12 mouse cellular contexts compared by ENCODE assay signal in genomic region chr6:51658360-51658759, GRCm38 (mm10).
A peak's percentile ranks its signal among the peaks of the same experiment; 100 is the strongest.
DNase-seq lines count a peak whose midpoint lies in the region; ATAC-seq and TF ChIP-seq lines count a peak whose summit lies in the region.
"Had no signal": no experiment of that assay in that cellular context is flagged by ENCODE, and none has a peak within 500 bp of the region (broad histone marks: within the 10 kb centered on the region; RNA-seq: fewer than 3 reads in every experiment).

No protein-coding gene starts in this region.

- TF ChIP-seq POLR2A in cerebellum, adult 2 months (IDR thresholded peaks at IDR 0.05; ENCODE audit: borderline replicate concordance, insufficient read depth, low read length) = no peak

- TF ChIP-seq CTCF in cerebellum, adult 2 months (IDR thresholded peaks at IDR 0.05; ENCODE audit: borderline replicate concordance, insufficient read depth, low read depth, low read length) = no peak

- no peak for ATAC-seq in kidney, embryonic 15.5 days (replicated peaks; ENCODE audit: low FRiP score)
- ATAC-seq in forebrain, embryonic 14.5 days = no peak
- ATAC-seq in limb, embryonic 12.5 days (ENCODE audit: insufficient number of reproducible peaks, insufficient read depth, low FRiP score, low TSS enrichment, low read depth) = no peak
- peak; percentile 2; the same call in 1 of the 2 replicates for ATAC-seq in neural tube, embryonic 12.5 days (ENCODE audit: low FRiP score, low read depth)

- 18% methylated on average over 8 of the region's 8 CpGs for WGBS in kidney, embryonic 15.5 days
- WGBS in forebrain, embryonic 14.5 days = 15% methylated on average over 8 of the region's 8 CpGs
- 20% methylated on average over 8 of the region's 8 CpGs for WGBS in limb, embryonic 12.5 days
- 7% methylated on average over 8 of the region's 8 CpGs for WGBS in neural tube, embryonic 12.5 days
- 62% methylated on average over 8 of the region's 8 CpGs for whole genome bisulfite sequencing in cerebellum, adult 2 months

- 0 out of 2 replicates have a peak overlapping the region, but pooled peaks have one; percentile 7 for H3K4me2 ChIP-seq in kidney, embryonic 15.5 days
- no peak overlapping the region for H3K4me2 ChIP-seq in forebrain, embryonic 14.5 days (ENCODE audit: low read length)
- peak overlapping the region; percentile 33 for H3K4me2 ChIP-seq in limb, embryonic 12.5 days
- H3K4me2 ChIP-seq in neural tube, embryonic 12.5 days (replicated peaks) = peak overlapping the region; percentile 25
- H3K4me2 ChIP-seq: embryonic facial prominence, embryonic 13.5 days had no signal

- peaks cover 12% of the 10 kb centered on the region for H3K4me1 ChIP-seq in kidney, embryonic 15.5 days
- H3K4me1 ChIP-seq in forebrain, embryonic 14.5 days (ENCODE audit: control insufficient read depth, insufficient read depth, low read length) = peaks cover 17% of the 10 kb centered on the region; the same call in 1 of the 2 replicates
- peaks cover 17% of the 10 kb centered on the region for H3K4me1 ChIP-seq in limb, embryonic 12.5 days (replicated peaks)
- H3K4me1 ChIP-seq in neural tube, embryonic 12.5 days = peaks cover 35% of the 10 kb centered on the region
- H3K4me1 ChIP-seq in cerebellum, adult 2 months (ENCODE audit: control insufficient read depth, insufficient read depth, low read length) = no peaks in the 10 kb centered on the region

- no peaks in the 10 kb centered on the region for H3K27me3 ChIP-seq in kidney, embryonic 15.5 days
- H3K27me3 ChIP-seq in forebrain, embryonic 14.5 days (replicated peaks; ENCODE audit: control insufficient read depth, insufficient read depth, low read length) = no peaks in the 10 kb centered on the region
- no peaks in the 10 kb centered on the region for H3K27me3 ChIP-seq in limb, embryonic 12.5 days
- no peaks in the 10 kb centered on the region for H3K27me3 ChIP-seq in neural tube, embryonic 12.5 days (replicated peaks)
- H3K27me3 ChIP-seq in cerebellum, adult 2 months (ENCODE audit: control insufficient read depth, insufficient read depth, low read length) = no peaks in the 10 kb centered on the region
- H3K27me3 ChIP-seq: embryonic facial prominence, embryonic 13.5 days had no signal

- DNase-seq in kidney, postnatal 25 days = no peak
- peak; percentile 39 for DNase-seq in forebrain, embryonic 14.5 days (ENCODE audit: low spot score)
- no peak for DNase-seq in cerebellum, adult 2 months
- DNase-seq in thymus, postnatal 25 days = no peak
- no peak for DNase-seq in lung, postnatal 10 days
- DNase-seq: B cell, adult 2 months; gastrocnemius, adult 2 months had no signal

- H3K4me3 ChIP-seq in kidney, embryonic 15.5 days (replicated peaks) = no peak overlapping the region
- H3K4me3 ChIP-seq in forebrain, embryonic 14.5 days (ENCODE audit: low read depth, low read length) = no peak overlapping the region
- H3K4me3 ChIP-seq in limb, embryonic 12.5 days (replicated peaks) = no peak overlapping the region
- H3K4me3 ChIP-seq in neural tube, embryonic 12.5 days = no peak overlapping the region
- H3K4me3 ChIP-seq in cerebellum, adult 2 months (replicated peaks; ENCODE audit: insufficient read depth, low read depth, low read length) = no peak overlapping the region
- H3K4me3 ChIP-seq: embryonic facial prominence, embryonic 13.5 days; gastrocnemius, adult 2 months had no signal

- H3K9me3 ChIP-seq in kidney, embryonic 15.5 days (replicated peaks) = no peaks in the 10 kb centered on the region
- H3K9me3 ChIP-seq in forebrain, embryonic 14.5 days (replicated peaks; ENCODE audit: control insufficient read depth, low read length) = no peaks in the 10 kb centered on the region
- H3K9me3 ChIP-seq in limb, embryonic 12.5 days = no peaks in the 10 kb centered on the region
- H3K9me3 ChIP-seq in neural tube, embryonic 12.5 days = no peaks in the 10 kb centered on the region

- peak overlapping the region; percentile 32; the same call in 1 of the 2 replicates for H3K27ac ChIP-seq in kidney, embryonic 15.5 days
- H3K27ac ChIP-seq in forebrain, embryonic 14.5 days (ENCODE audit: low read depth, low read length) = peak overlapping the region; percentile 58; the same call in 1 of the 2 replicates
- peak overlapping the region; percentile 62 for H3K27ac ChIP-seq in limb, embryonic 12.5 days
- peak overlapping the region; percentile 42 for H3K27ac ChIP-seq in neural tube, embryonic 12.5 days
- no peak overlapping the region for H3K27ac ChIP-seq in cerebellum, adult 2 months (ENCODE audit: insufficient read depth, low read length)
- H3K27ac ChIP-seq: embryonic facial prominence, embryonic 13.5 days; gastrocnemius, adult 2 months; kidney, postnatal 0 days had no signal

- no peaks in the 10 kb centered on the region for H3K36me3 ChIP-seq in kidney, embryonic 15.5 days
- no peaks in the 10 kb centered on the region for H3K36me3 ChIP-seq in forebrain, embryonic 14.5 days (ENCODE audit: control insufficient read depth, insufficient read depth, low read length)
- H3K36me3 ChIP-seq in limb, embryonic 12.5 days = no peaks in the 10 kb centered on the region
- no peaks in the 10 kb centered on the region for H3K36me3 ChIP-seq in neural tube, embryonic 12.5 days
- H3K36me3 ChIP-seq: embryonic facial prominence, embryonic 13.5 days had no signal

- H3K9ac ChIP-seq in kidney, embryonic 15.5 days = no peak overlapping the region
- H3K9ac ChIP-seq in forebrain, embryonic 14.5 days (ENCODE audit: low read length) = no peak overlapping the region
- no peak overlapping the region for H3K9ac ChIP-seq in limb, embryonic 12.5 days (replicated peaks)
- no peak overlapping the region for H3K9ac ChIP-seq in neural tube, embryonic 12.5 days
- H3K9ac ChIP-seq: embryonic facial prominence, embryonic 13.5 days had no signal
